Mouse (Mus musculus): Measurements from ENCODE around the gene Pmpca.

- TF ChIP-seq CTCF (IDR thresholded peaks at IDR 0.05; ENCODE audit: low read depth) (no peak), EP300 (IDR thresholded peaks at IDR 0.05; ENCODE audit: low read depth) (no peak)
Observed at GRCm38 (mm10) chr2:26342044-26342443, 47.1 kb upstream of the Pmpca start.
